9 mouse cellular contexts compared by ENCODE assay signal in the genomic region with DNA sequence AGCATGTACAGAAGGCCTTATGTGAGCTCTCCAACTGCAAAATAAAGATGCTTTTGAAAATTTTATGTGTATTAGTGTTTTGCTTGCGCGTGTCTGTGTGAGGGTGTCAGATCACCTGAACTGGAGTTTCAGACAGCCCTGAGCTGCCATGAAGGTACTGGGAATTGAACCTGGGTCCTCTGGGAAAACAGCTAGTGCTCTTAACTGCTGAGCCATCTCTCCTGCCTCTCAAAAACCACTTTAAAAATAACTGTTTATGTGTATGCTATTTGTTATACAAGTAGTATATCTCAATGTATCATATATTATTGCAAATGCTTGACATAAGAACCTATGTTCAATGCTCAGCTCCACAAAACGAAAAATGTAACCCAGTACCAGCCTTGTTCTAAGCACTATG. TPM values are rescaled to one million over a fixed set of nuclear protein-coding genes. Genes with fewer than 3 reads are reported as not detected.
DNase-seq lines count a peak whose midpoint lies in the region; ATAC-seq and TF ChIP-seq lines count a peak whose summit lies in the region.
"Had no signal": no experiment of that assay in that cellular context is flagged by ENCODE, and none has a peak within 500 bp of the region (broad histone marks: within the 10 kb centered on the region; RNA-seq: fewer than 3 reads in every experiment).

No protein-coding gene starts in this region.

- no peak overlapping the region for H3K27ac ChIP-seq in heart, embryonic 14.5 days (replicated peaks in 1 of 2; ENCODE audit: control insufficient read depth in 1 of 2, insufficient read depth in 1 of 2, low read depth in 2 of 2, low read length in 2 of 2)
- H3K27ac ChIP-seq in MEL (ENCODE audit: control insufficient read depth, low read depth, low read length) = no peak overlapping the region
- no peak overlapping the region for H3K27ac ChIP-seq in hindbrain, embryonic 10.5 days
- H3K27ac ChIP-seq in liver, embryonic 15.5 days (replicated peaks) = no peak overlapping the region
- H3K27ac ChIP-seq: kidney, postnatal 0 days had no signal

- peak overlapping the region; percentile 74 for H3K4me2 ChIP-seq in heart, embryonic 14.5 days (ENCODE audit: low read length)
- peak overlapping the region; percentile 88 for H3K4me2 ChIP-seq in liver, embryonic 15.5 days

- H3K36me3 ChIP-seq in heart, embryonic 14.5 days (ENCODE audit: control insufficient read depth, insufficient read depth, low read length) = peaks cover 29% of the 10 kb centered on the region
- H3K36me3 ChIP-seq in MEL (ENCODE audit: control insufficient read depth in 1 of 2, insufficient read depth in 2 of 2, low read length in 2 of 2) = peaks cover 0 to 13% of the 10 kb centered on the region in 2 experiments; a peak in 3 of 4 replicates
- H3K36me3 ChIP-seq in hindbrain, embryonic 10.5 days = peaks cover 36% of the 10 kb centered on the region
- H3K36me3 ChIP-seq in liver, embryonic 15.5 days (replicated peaks) = peaks cover 29% of the 10 kb centered on the region

- peaks cover 0 to 16% of the 10 kb centered on the region in 2 experiments; a peak in 2 of 4 replicates for H3K4me1 ChIP-seq in heart, embryonic 14.5 days (ENCODE audit: control insufficient read depth in 2 of 2, insufficient read depth in 2 of 2, low read length in 2 of 2)
- H3K4me1 ChIP-seq in MEL (ENCODE audit: control insufficient read depth in 1 of 2, insufficient read depth in 2 of 2, low read length in 2 of 2) = peaks cover 6 to 8% of the 10 kb centered on the region in 2 experiments; a peak in 3 of 4 replicates
- peaks cover 32% of the 10 kb centered on the region for H3K4me1 ChIP-seq in hindbrain, embryonic 10.5 days (replicated peaks)
- peaks cover 50% of the 10 kb centered on the region for H3K4me1 ChIP-seq in liver, embryonic 15.5 days (replicated peaks)

- H3K9ac ChIP-seq in heart, embryonic 14.5 days (ENCODE audit: low read length) = peak overlapping the region; percentile 66
- peak overlapping the region; percentile 82 for H3K9ac ChIP-seq in MEL (ENCODE audit: control insufficient read depth, low read depth, low read length, poor library complexity, severe bottlenecking)
- H3K9ac ChIP-seq in liver, embryonic 15.5 days = no peak overlapping the region

- 72% methylated on average over 3 of the region's 3 CpGs for WGBS in heart, embryonic 14.5 days
- 78% methylated on average over 3 of the region's 3 CpGs for WGBS in hindbrain, embryonic 10.5 days
- WGBS in liver, embryonic 15.5 days (ENCODE audit: insufficient replicate concordance) = 65% methylated on average over 3 of the region's 3 CpGs

- no peak for TF ChIP-seq RAD21 in MEL (IDR thresholded peaks at IDR 0.05; ENCODE audit: low read depth, low read length)

- H3K9me3 ChIP-seq in heart, embryonic 14.5 days (ENCODE audit: control insufficient read depth, low read length) = no peaks in the 10 kb centered on the region
- no peaks in the 10 kb centered on the region for H3K9me3 ChIP-seq in MEL (replicated peaks; ENCODE audit: insufficient read depth, low read length)
- no peaks in the 10 kb centered on the region for H3K9me3 ChIP-seq in hindbrain, embryonic 10.5 days
- no peaks in the 10 kb centered on the region for H3K9me3 ChIP-seq in liver, embryonic 15.5 days (replicated peaks)

- H3K4me3 ChIP-seq in heart, embryonic 14.5 days (ENCODE audit: control insufficient read depth in 1 of 2, insufficient read depth in 1 of 2, low read depth in 1 of 2, low read length in 2 of 2) = peak overlapping the region in 1 of 2 experiments; percentile 66; a peak in 2 of 4 replicates
- H3K4me3 ChIP-seq in MEL (ENCODE audit: control insufficient read depth in 1 of 2, insufficient read depth in 1 of 2, low read depth in 2 of 2, low read length in 2 of 2) = peak overlapping the region; percentile 31 to 63; a peak in 3 of 4 replicates
- peak overlapping the region; percentile 90 for H3K4me3 ChIP-seq in hindbrain, embryonic 10.5 days
- H3K4me3 ChIP-seq in liver, embryonic 15.5 days (replicated peaks) = peak overlapping the region; percentile 91

- H3K27me3 ChIP-seq in heart, embryonic 14.5 days (ENCODE audit: control insufficient read depth, insufficient read depth, low read length) = no peaks in the 10 kb centered on the region
- H3K27me3 ChIP-seq in MEL (ENCODE audit: control insufficient read depth in 1 of 2, insufficient read depth in 2 of 2, low read length in 2 of 2) = no peaks in the 10 kb centered on the region
- H3K27me3 ChIP-seq in hindbrain, embryonic 10.5 days (ENCODE audit: insufficient read depth, poor library complexity, severe bottlenecking) = no peaks in the 10 kb centered on the region
- H3K27me3 ChIP-seq in liver, embryonic 15.5 days = no peaks in the 10 kb centered on the region

- no peak for DNase-seq in heart, adult 8-10 months (ENCODE audit: low spot score)
- peak; percentile 45 for DNase-seq in MEL (ENCODE audit: low read depth, low spot score)
- no peak for DNase-seq in hindbrain, embryonic 10.5 days (ENCODE audit: low spot score)
- DNase-seq in adrenal gland, adult 8-10 months = no peak
- no peak for DNase-seq in urinary bladder, postnatal 4 days (ENCODE audit: low spot score in 2 of 2)
- DNase-seq in layer of hippocampus, adult 11-12 months (ENCODE audit: low spot score) = no peak

- no peak for TF ChIP-seq POLR2A in MEL (IDR thresholded peaks at IDR 0.05; ENCODE audit: control insufficient read depth in 1 of 2, insufficient read depth in 1 of 2, low read depth in 1 of 2, low read length in 2 of 2, poor library complexity in 1 of 2)

- no peak for TF ChIP-seq EP300 in MEL (IDR thresholded peaks at IDR 0.05; ENCODE audit: low read depth in 1 of 2, low read length in 2 of 2)

- ATAC-seq in heart, embryonic 14.5 days (ENCODE audit: insufficient number of reproducible peaks, insufficient read depth, low FRiP score, low read depth) = no peak
- ATAC-seq in liver, embryonic 15.5 days (ENCODE audit: insufficient read depth) = no peak

- peaks cover 23% of the 10 kb centered on the region for H3K79me2 ChIP-seq in MEL (ENCODE audit: control insufficient read depth, insufficient read depth, low read length, poor library complexity)

- TF ChIP-seq CTCF in MEL (IDR thresholded peaks at IDR 0.05 in 2 of 3, conservative IDR thresholded peaks at IDR 0.05 in 1 of 3; ENCODE audit: control insufficient read depth in 1 of 3, insufficient read depth in 1 of 3, low read depth in 2 of 3, low read length in 3 of 3, poor library complexity in 1 of 3, severe bottlenecking in 1 of 3) = no peak

TF ChIP-seq in MEL, 35 proteins besides CTCF, POLR2A, EP300 and RAD21:
- TF ChIP-seq CHD1 (IDR thresholded peaks at IDR 0.05; ENCODE audit: low read depth, low read length) = no peak
- TF ChIP-seq TBP (IDR thresholded peaks at IDR 0.05; ENCODE audit: low read depth, low read length) = peak; percentile 90

RNA-seq across cellular contexts. Expression of gene Akap8l, which starts 0.9 kb away (rescaled TPM):
- polyA plus RNA-seq in heart, embryonic 14.5 days (2014; fragmentation: Nextera tagmentation; extraction: Ambion mirVana) = 83.5 and 84.1 TPM in 2 replicates
- 10 to 100 TPM; 41.4 to 55.8 (median 46.3) TPM for total RNA-seq in heart, adult 8-10 months (2022)
- total RNA-seq in MEL (2012; rRNA removed) = 34.1 and 40.0 TPM in 2 replicates
- polyA plus RNA-seq in MEL (2012; ENCODE audit: insufficient read depth in 1 of 2, insufficient read length in 2 of 2, low read depth in 1 of 2, low replicate concordance in 2 of 2, missing spikeins in 1 of 2) = 10 to 100 TPM in 1 of 2 experiments, not detected in 1; 63.8 TPM
- 101 and 112 TPM in 2 replicates for polyA plus RNA-seq in hindbrain, embryonic 10.5 days (2016; fragmentation: Nextera tagmentation; extraction: Ambion mirVana)
- polyA plus RNA-seq in liver, embryonic 15.5 days (2015; fragmentation: Nextera tagmentation; extraction: Ambion mirVana) = 36.1 and 39.1 TPM in 2 replicates
- 100 to 1,000 TPM; 105 to 275 (median 189) TPM for total RNA-seq in adrenal gland, adult 8-10 months (2022)

RNA-seq across cellular contexts. Expression of gene Akap8, which starts 30.2 kb away (rescaled TPM):
- polyA plus RNA-seq in heart, embryonic 14.5 days (2014; fragmentation: Nextera tagmentation; extraction: Ambion mirVana) = 33.0 and 34.9 TPM in 2 replicates
- 10 to 100 TPM; 34.6 to 51.5 (median 44.6) TPM for total RNA-seq in heart, adult 8-10 months (2022)
- total RNA-seq in MEL (2012; rRNA removed) = 80.3 and 101 TPM in 2 replicates
- 100 to 1,000 TPM in 1 of 2 experiments, 10 to 100 TPM in 1; 77.9 to 127 TPM for polyA plus RNA-seq in MEL (2012; ENCODE audit: insufficient read depth in 1 of 2, insufficient read length in 2 of 2, low read depth in 1 of 2, low replicate concordance in 2 of 2, missing spikeins in 1 of 2)
- 114 and 133 TPM in 2 replicates for polyA plus RNA-seq in hindbrain, embryonic 10.5 days (2016; fragmentation: Nextera tagmentation; extraction: Ambion mirVana)
- 29.1 and 32.3 TPM in 2 replicates for polyA plus RNA-seq in liver, embryonic 15.5 days (2015; fragmentation: Nextera tagmentation; extraction: Ambion mirVana)
- total RNA-seq in adrenal gland, adult 8-10 months (2022) = 100 to 1,000 TPM in 2 of 4 experiments, 10 to 100 TPM in 2; 60.5 to 149 (median 103) TPM

RNA-seq across cellular contexts. Expression of gene Wiz, which starts 38.0 kb away (rescaled TPM):
- polyA plus RNA-seq in heart, embryonic 14.5 days (2014; fragmentation: Nextera tagmentation; extraction: Ambion mirVana) = 18.2 and 19.5 TPM in 2 replicates
- 10 to 100 TPM; 14.0 to 17.2 (median 15.4) TPM for total RNA-seq in heart, adult 8-10 months (2022)
- total RNA-seq in MEL (2012; rRNA removed) = 4.4 and 5.6 TPM in 2 replicates
- 10 to 100 TPM in 1 of 2 experiments, not detected in 1; 44.1 TPM for polyA plus RNA-seq in MEL (2012; ENCODE audit: insufficient read depth in 1 of 2, insufficient read length in 2 of 2, low read depth in 1 of 2, low replicate concordance in 2 of 2, missing spikeins in 1 of 2)
- polyA plus RNA-seq in hindbrain, embryonic 10.5 days (2016; fragmentation: Nextera tagmentation; extraction: Ambion mirVana) = 25.1 and 34.7 TPM in 2 replicates
- polyA plus RNA-seq in liver, embryonic 15.5 days (2015; fragmentation: Nextera tagmentation; extraction: Ambion mirVana) = 6.2 and 6.7 TPM in 2 replicates
- total RNA-seq in adrenal gland, adult 8-10 months (2022) = 10 to 100 TPM; 45.4 to 81.3 (median 58.8) TPM

RNA-seq across cellular contexts. Expression of gene Rasal3, which starts 52.1 kb away (rescaled TPM):
- 0.67 and 0.76 TPM in 2 replicates for polyA plus RNA-seq in heart, embryonic 14.5 days (2014; fragmentation: Nextera tagmentation; extraction: Ambion mirVana)
- 1 to 10 TPM in 1 of 4 experiments, under 1 TPM in 3; 0.33 to 1.2 (median 0.61) TPM for total RNA-seq in heart, adult 8-10 months (2022)
- total RNA-seq in MEL (2012; rRNA removed) = 0.04 TPM in 1 of 2 replicates, not detected in the other
- polyA plus RNA-seq in MEL (2012; ENCODE audit: insufficient read depth in 1 of 2, insufficient read length in 2 of 2, low read depth in 1 of 2, low replicate concordance in 2 of 2, missing spikeins in 1 of 2) = under 1 TPM in 1 of 2 experiments, not detected in 1; 0.04 TPM
- polyA plus RNA-seq in hindbrain, embryonic 10.5 days (2016; fragmentation: Nextera tagmentation; extraction: Ambion mirVana) = 0.75 and 1.0 TPM in 2 replicates
- 2.4 and 4.0 TPM in 2 replicates for polyA plus RNA-seq in liver, embryonic 15.5 days (2015; fragmentation: Nextera tagmentation; extraction: Ambion mirVana)
- 1 to 10 TPM; 2.2 to 4.0 (median 2.5) TPM for total RNA-seq in adrenal gland, adult 8-10 months (2022)
